Mouse (Mus musculus) spleen, postnatal 0 days (tissue): ENCODE measurements around the gene Slc35b2. TPM values are rescaled to one million over a fixed set of nuclear protein-coding genes. Genes with fewer than 3 reads are reported as not detected.

ENCODE experiments used
- polyA plus RNA-seq: library from polyadenylated mRNA; unstranded; fragments of >200 nt; fragmentation: Nextera tagmentation; extraction: Ambion mirVana; gene quantifications from 2 replicates; pipeline ENCODE4 v1.2.1, GENCODE M21; 2015

Slc35b2 gene
- 51.8 and 57.2 TPM in 2 replicates for polyA plus RNA-seq

GRCm38 (mm10) chr17:45563655-45564530 is at the start of gene Slc35b2:
TSS of gene Slc35b2 (plus strand) at chr17:45563874.

GRCm38 (mm10) chr17:45523263-45523662 is 40.4 kb upstream of the Slc35b2 start, which contains the start of gene Tcte1:
TSS of gene Tcte1 (plus strand) at chr17:45523434.

GRCm38 (mm10) chr17:45549617-45550181 is 14.0 kb upstream of the Slc35b2 start, which contains the start of gene Tmem151b:
TSS of gene Tmem151b (minus strand) at chr17:45549677.

DNA sequence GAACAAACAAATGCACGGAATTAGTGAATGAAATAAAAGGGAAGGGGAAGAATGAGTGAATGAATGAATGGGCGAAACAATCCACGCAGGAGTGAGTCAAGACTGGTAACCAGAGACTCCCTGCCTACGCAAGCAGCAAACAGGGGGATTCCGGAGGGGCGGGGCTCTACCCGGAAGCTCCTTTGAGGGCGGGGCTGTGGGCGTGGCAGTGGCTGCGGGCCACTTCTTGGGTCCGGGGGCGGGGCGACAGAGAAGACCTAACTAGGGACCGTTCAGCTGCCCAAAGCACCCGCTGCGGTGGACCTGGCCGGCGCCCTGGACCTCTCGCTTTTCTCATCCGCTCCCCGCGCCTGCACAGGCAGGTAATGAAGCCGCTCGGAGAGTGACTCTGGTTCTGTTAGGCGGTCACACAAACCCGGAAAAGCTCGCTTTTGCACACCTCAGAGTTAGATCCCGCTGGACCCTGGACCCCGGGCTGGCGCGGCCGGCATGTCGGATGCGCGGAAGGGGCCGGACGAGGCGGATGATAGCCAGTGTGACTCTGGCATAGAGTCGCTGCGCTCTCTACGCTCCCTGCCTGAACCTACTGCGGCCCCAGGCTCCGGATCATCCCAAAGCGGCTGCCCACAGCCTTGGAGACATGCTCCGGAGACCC is 8.1 kb upstream of the Slc35b2 start, which contains the start of gene Nfkbie:
Gene Nfkbie (plus strand): TSS at position 252 of the 655 bp plus-strand sequence.

DNA sequence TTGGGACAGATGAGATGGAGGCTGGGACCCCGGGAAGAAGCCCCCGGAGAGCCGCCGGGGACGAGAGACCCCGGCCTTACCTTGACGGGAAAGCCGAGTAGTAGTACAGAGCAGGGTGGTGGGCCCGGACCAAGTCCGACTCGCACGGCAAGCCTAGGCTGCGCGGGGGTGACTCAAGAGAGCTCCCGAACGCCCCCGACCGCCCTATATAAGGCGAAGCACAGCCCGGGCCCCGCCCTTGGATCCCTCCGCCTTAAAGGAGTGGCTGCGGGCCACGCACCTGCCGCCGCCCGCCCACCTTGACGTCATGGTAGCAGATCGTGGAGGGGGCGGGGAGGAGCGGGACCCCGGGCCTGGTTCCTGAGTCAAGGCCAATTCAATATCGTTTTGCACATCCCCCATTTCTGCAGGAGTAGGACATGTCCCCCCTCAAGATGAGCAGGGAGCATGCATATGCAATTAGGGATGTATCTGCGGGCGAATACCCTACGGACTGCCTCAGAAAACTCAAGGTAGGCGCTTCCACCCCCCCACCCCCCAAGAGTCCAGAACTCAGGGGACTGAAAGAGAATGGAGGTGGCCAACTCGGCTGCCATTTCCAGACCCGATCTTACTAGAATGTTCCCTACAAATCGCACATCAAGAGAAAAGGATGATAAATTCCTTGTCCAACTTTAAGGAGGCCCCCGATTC is 9.6 kb downstream of the Slc35b2 start, which contains the start of gene Hsp90ab1:
Gene Hsp90ab1 (minus strand): TSS at position 185 of the 693 bp plus-strand sequence.

GRCm38 (mm10) chr17:45599446-45600242 is 36.0 kb downstream of the Slc35b2 start, which contains the start of gene Slc29a1:
TSS of gene Slc29a1 (minus strand) at chr17:45599606.

GRCm38 (mm10) chr17:45601877-45602304 is 38.2 kb downstream of the Slc35b2 start, which contains the start of gene Mymx:
TSS of gene Mymx (minus strand) at chr17:45602102.

Other genes with a start within 250 kb of the Slc35b2 start
- 47.0 and 47.8 TPM in 2 replicates for gene Cdc5l, start 130.1 kb upstream of the Slc35b2 start, polyA plus RNA-seq
- 0.27 and 0.49 TPM in 2 replicates for gene Spats1, start 88.5 kb upstream of the Slc35b2 start, polyA plus RNA-seq
- 4.8 and 5.2 TPM in 2 replicates for gene Aars2, start 57.0 kb upstream of the Slc35b2 start, polyA plus RNA-seq
- gene Tcte1, start 40.4 kb upstream of the Slc35b2 start, polyA plus RNA-seq = not detected in 2 replicates
- gene Tmem151b, start 14.2 kb upstream of the Slc35b2 start, polyA plus RNA-seq = 0.13 TPM in 2 replicates
- 3.7 and 6.2 TPM in 2 replicates for gene Nfkbie, start 8.2 kb upstream of the Slc35b2 start, polyA plus RNA-seq
- 776 and 792 TPM in 2 replicates for gene Hsp90ab1, start 9.4 kb downstream of the Slc35b2 start, polyA plus RNA-seq
- gene Slc29a1, start 35.7 kb downstream of the Slc35b2 start, polyA plus RNA-seq = 221 and 224 TPM in 2 replicates
- 0.35 TPM in 1 of 2 replicates, not detected in the other for gene Mymx, start 38.2 kb downstream of the Slc35b2 start, polyA plus RNA-seq
- 0.05 and 0.15 TPM in 2 replicates for gene Capn11, start 95.5 kb downstream of the Slc35b2 start, polyA plus RNA-seq
- 128 and 137 TPM in 2 replicates for gene Mrpl14, start 122.4 kb downstream of the Slc35b2 start, polyA plus RNA-seq
- gene Tmem63b, start 123.0 kb downstream of the Slc35b2 start, polyA plus RNA-seq = 5.7 and 7.3 TPM in 2 replicates
- not detected in 2 replicates for gene 1600014C23Rik, start 170.0 kb downstream of the Slc35b2 start, polyA plus RNA-seq